Mouse (Mus musculus) left cerebral cortex, adult 11 months (tissue): ENCODE measurements around the gene Gramd4.
"Not testable (repeated sequence)": the region's sequence is repeated elsewhere in the genome, so short reads cannot be mapped to it uniquely, and the experiment has no call there.

ENCODE experiments used
- DNase-seq: peaks from one replicate; pipeline ENCODE4 v3.0.0; 2022; ENCODE audit warnings: low spot score

Gramd4 gene

GRCm38 (mm10) chr15:86051152-86051551 lies 6.3 kb upstream of the Gramd4 start:
- no peak for DNase-seq

GRCm38 (mm10) chr15:86051878-86052478 lies 5.5 kb upstream of the Gramd4 start:
- no peak for DNase-seq

- peak; percentile 66 for DNase-seq
Observed at GRCm38 (mm10) chr15:86053890-86054536, 3.5 kb upstream of the Gramd4 start.

GRCm38 (mm10) chr15:86054861-86055260 lies 2.6 kb upstream of the Gramd4 start:
- not testable (repeated sequence) for DNase-seq

- DNase-seq, result no peak
Observed at GRCm38 (mm10) chr15:86056221-86056760, 1.2 kb upstream of the Gramd4 start.

- no peak for DNase-seq
Observed at GRCm38 (mm10) chr15:86057908-86058307, 413 bp downstream of the Gramd4 start.

GRCm38 (mm10) chr15:86058394-86058915 lies 960 bp downstream of the Gramd4 start:
- DNase-seq, result peak; percentile 80

GRCm38 (mm10) chr15:86058931-86059834 lies 1.7 kb downstream of the Gramd4 start:
- no peak for DNase-seq

GRCm38 (mm10) chr15:86059835-86060380 lies 2.4 kb downstream of the Gramd4 start:
- no peak for DNase-seq

- DNase-seq, result no peak
Observed at GRCm38 (mm10) chr15:86060581-86060980, 3.1 kb downstream of the Gramd4 start.

GRCm38 (mm10) chr15:86061221-86061620 lies 3.7 kb downstream of the Gramd4 start:
- no peak for DNase-seq

- DNase-seq, result no peak
Observed at GRCm38 (mm10) chr15:86061848-86062481, 4.5 kb downstream of the Gramd4 start.

- no peak for DNase-seq
Observed at GRCm38 (mm10) chr15:86064191-86064849, 6.8 kb downstream of the Gramd4 start.

- DNase-seq, result no peak
Observed at GRCm38 (mm10) chr15:86064850-86065229, 7.3 kb downstream of the Gramd4 start.

- no peak for DNase-seq
Observed at GRCm38 (mm10) chr15:86065367-86065766, 7.9 kb downstream of the Gramd4 start.

GRCm38 (mm10) chr15:86066836-86067580 lies 9.5 kb downstream of the Gramd4 start:
- no peak for DNase-seq

GRCm38 (mm10) chr15:86067581-86067910 lies 10.1 kb downstream of the Gramd4 start:
- DNase-seq, result no peak

- DNase-seq, result no peak
Observed at GRCm38 (mm10) chr15:86067941-86068495, 10.5 kb downstream of the Gramd4 start.

- DNase-seq, result no peak
Observed at GRCm38 (mm10) chr15:86069011-86069791, 11.7 kb downstream of the Gramd4 start.
